Mouse (Mus musculus) C2C12 (cell line): ENCODE measurements around the gene Phf21b.

Experiments used
- CEBPB ChIP-seq: IDR thresholded peaks from one replicate; pipeline ENCODE4 v1.6.1; 2011; ENCODE audit warnings: low read depth, mild to moderate bottlenecking, control low read depth, moderate library complexity
- USF1 ChIP-seq: IDR thresholded peaks from one replicate; pipeline ENCODE4 v1.6.1; 2011; ENCODE audit warnings: low read depth, mild to moderate bottlenecking, control low read depth, moderate library complexity

DNA sequence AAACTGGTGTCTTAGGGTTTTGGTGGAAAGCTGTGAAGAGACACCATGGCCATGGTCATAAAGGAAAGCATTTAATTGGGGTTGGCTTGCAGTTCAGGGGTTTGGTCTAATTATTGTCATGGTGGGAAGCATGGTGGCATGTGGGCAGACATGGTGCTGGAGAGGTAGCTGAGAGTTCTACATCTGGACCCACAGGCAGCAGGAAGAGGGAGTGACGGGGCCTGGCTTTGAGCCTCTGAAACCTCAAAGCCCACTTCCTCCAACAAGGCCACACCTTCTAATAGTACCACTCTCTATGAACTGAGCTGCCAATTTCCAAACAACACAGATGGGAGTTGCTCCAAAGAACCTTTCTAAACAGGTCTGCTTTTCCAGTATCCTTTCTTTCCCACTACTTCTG is 40.8 kb upstream of the Phf21b start:
- no peak for TF ChIP-seq CEBPB
- TF ChIP-seq USF1: no peak
